Mouse (Mus musculus) heart, postnatal 14 days (tissue): ENCODE results near the gene Slc13a3. TPM values are rescaled to one million over a fixed set of nuclear protein-coding genes. Genes with fewer than 3 reads are reported as not detected.

Source experiments
- DNase-seq, 2 experiments: peaks; one replicate each; pipeline ENCODE4 v3.0.0; 2021 to 2022
- intact Hi-C: fragments of 180-260 bp; cut with DNase I; formaldehyde crosslinking; loops from one replicate; pipeline ENCODE4 v1.15.1; 2025
- total RNA-seq, 2 experiments: library from RNA; stranded (reverse); gene quantifications; 2 replicates each; pipeline ENCODE4 v1.2.3; 2021

Slc13a3 gene
- total RNA-seq, 2 experiments from 2014 or later, result 0.34 to 0.38 TPM

- no peak for DNase-seq
- intact Hi-C loops, result no loop called here
Observed at GRCm38 (mm10) chr2:165484152-165484551, 11.1 kb upstream of the Slc13a3 start.

- DNase-seq, result no peak
- intact Hi-C loops, result no loop called here
Observed at GRCm38 (mm10) chr2:165482003-165482402, 9.0 kb upstream of the Slc13a3 start.

GRCm38 (mm10) chr2:165475850-165476249 is 2.8 kb upstream of the Slc13a3 start:
- DNase-seq, result no peak
- intact Hi-C loops, result no loop called here

GRCm38 (mm10) chr2:165475412-165475811 is 2.4 kb upstream of the Slc13a3 start:
- intact Hi-C loops, result no loop called here

GRCm38 (mm10) chr2:165471943-165472342 is 1.1 kb downstream of the Slc13a3 start:
- intact Hi-C loops, result no loop called here
- no peak for DNase-seq

More at GRCm38 (mm10) chr2:165475412-165475811, 2.4 kb upstream of the Slc13a3 start:
- DNase-seq, result no peak

GRCm38 (mm10) chr2:165470167-165470566 is 2.9 kb downstream of the Slc13a3 start:
- intact Hi-C loops, result no loop called here
- peak; percentile 19 to 37 for DNase-seq

- intact Hi-C loops, result no loop called here
- DNase-seq, result peak; percentile 40 to 49
Observed at GRCm38 (mm10) chr2:165467824-165468452, 5.1 kb downstream of the Slc13a3 start.

- intact Hi-C loops, result no loop called here
- DNase-seq, result no peak
Observed at GRCm38 (mm10) chr2:165459663-165460062, 13.4 kb downstream of the Slc13a3 start.

- intact Hi-C loops, result no loop called here
- DNase-seq, result no peak
Observed at GRCm38 (mm10) chr2:165458189-165458588, 14.8 kb downstream of the Slc13a3 start.

- intact Hi-C loops, result no loop called here
- peak in 1 of 2 experiments; percentile 19 for DNase-seq
Observed at GRCm38 (mm10) chr2:165456710-165457109, 16.3 kb downstream of the Slc13a3 start.

GRCm38 (mm10) chr2:165452730-165453693 is 20.0 kb downstream of the Slc13a3 start:
- no peak for DNase-seq
- intact Hi-C loops, result no loop called here

- no peak for DNase-seq
- intact Hi-C loops, result no loop called here
Observed at GRCm38 (mm10) chr2:165448475-165448874, 24.6 kb downstream of the Slc13a3 start.

- intact Hi-C loops, result no loop called here
Observed at GRCm38 (mm10) chr2:165444861-165445260, 28.2 kb downstream of the Slc13a3 start.

GRCm38 (mm10) chr2:165442981-165443380 is 30.0 kb downstream of the Slc13a3 start:
- DNase-seq, result peak in 1 of 2 experiments; percentile 7

More at GRCm38 (mm10) chr2:165444861-165445260, 28.2 kb downstream of the Slc13a3 start:
- no peak for DNase-seq

GRCm38 (mm10) chr2:165441613-165442012 is 31.4 kb downstream of the Slc13a3 start:
- DNase-seq, result no peak
- intact Hi-C loops, result no loop called here

More at GRCm38 (mm10) chr2:165442981-165443380, 30.0 kb downstream of the Slc13a3 start:
- intact Hi-C loops, result no loop called here

- DNase-seq, result no peak
- intact Hi-C loops, result no loop called here
Observed at GRCm38 (mm10) chr2:165439613-165440012, 33.4 kb downstream of the Slc13a3 start.

GRCm38 (mm10) chr2:165438881-165439280 is 34.1 kb downstream of the Slc13a3 start:
- intact Hi-C loops, result no loop called here
- no peak for DNase-seq

- intact Hi-C loops, result no loop called here
- no peak for DNase-seq
Observed at GRCm38 (mm10) chr2:165428694-165429093, 44.3 kb downstream of the Slc13a3 start.

GRCm38 (mm10) chr2:165420195-165420594 is 52.8 kb downstream of the Slc13a3 start:
- DNase-seq, result no peak

GRCm38 (mm10) chr2:165419670-165420111 is 53.3 kb downstream of the Slc13a3 start:
- intact Hi-C loops, result no loop called here
- no peak for DNase-seq

More at GRCm38 (mm10) chr2:165420195-165420594, 52.8 kb downstream of the Slc13a3 start:
- intact Hi-C loops, result no loop called here

GRCm38 (mm10) chr2:165418577-165418976 is 54.5 kb downstream of the Slc13a3 start:
- intact Hi-C loops, result no loop called here
- no peak for DNase-seq
